Mouse (Mus musculus): Measurements from ENCODE around the gene Lrrc73.
A peak's percentile ranks its signal among the peaks of the same experiment; 100 is the strongest.

Gene Lrrc73

GRCm38 (mm10) chr17:46253452-46254084 is at the start of gene Lrrc73:
Gene Lrrc73 (plus strand): TSS chr17:46253531.
- peak; percentile 84 to 93 for DNase-seq (ENCODE audit: low spot score in 2 of 2)

GRCm38 (mm10) chr17:46206676-46207075 is 46.7 kb upstream of the Lrrc73 start:
- no peak for DNase-seq (ENCODE audit: low spot score in 2 of 2)

- no peak for DNase-seq (ENCODE audit: low spot score in 2 of 2)
These were observed 42.8 kb upstream of the Lrrc73 start for GRCm38 (mm10) chr17:46210550-46210949.

- no peak for DNase-seq (ENCODE audit: low spot score in 2 of 2)
These were observed 31.7 kb upstream of the Lrrc73 start for GRCm38 (mm10) chr17:46221601-46222000.

- DNase-seq (ENCODE audit: low spot score in 2 of 2): no peak
These were observed 25.8 kb upstream of the Lrrc73 start for GRCm38 (mm10) chr17:46227576-46227975.

GRCm38 (mm10) chr17:46236067-46236466 is 17.3 kb upstream of the Lrrc73 start:
- no peak for DNase-seq (ENCODE audit: low spot score in 2 of 2)

GRCm38 (mm10) chr17:46237079-46237478 is 16.3 kb upstream of the Lrrc73 start:
- DNase-seq (ENCODE audit: low spot score in 2 of 2): no peak

GRCm38 (mm10) chr17:46237480-46237879 is 15.9 kb upstream of the Lrrc73 start:
- DNase-seq (ENCODE audit: low spot score in 2 of 2): no peak

GRCm38 (mm10) chr17:46239516-46240114 is 13.7 kb upstream of the Lrrc73 start:
- no peak for DNase-seq (ENCODE audit: low spot score in 2 of 2)

- DNase-seq (ENCODE audit: low spot score in 2 of 2): no peak
These were observed 11.9 kb upstream of the Lrrc73 start for GRCm38 (mm10) chr17:46241471-46241870.

- DNase-seq (ENCODE audit: low spot score in 2 of 2): no peak
These were observed 11.1 kb upstream of the Lrrc73 start for GRCm38 (mm10) chr17:46242274-46242673.

GRCm38 (mm10) chr17:46242993-46243392 is 10.3 kb upstream of the Lrrc73 start:
- DNase-seq (ENCODE audit: low spot score in 2 of 2): no peak

- no peak for DNase-seq (ENCODE audit: low spot score in 2 of 2)
These were observed 9.7 kb upstream of the Lrrc73 start for GRCm38 (mm10) chr17:46243624-46244023.

- DNase-seq (ENCODE audit: low spot score in 2 of 2): no peak
These were observed 8.8 kb upstream of the Lrrc73 start for GRCm38 (mm10) chr17:46244579-46244978.

- DNase-seq (ENCODE audit: low spot score in 2 of 2): peak; percentile 90 to 96
These were observed 5.7 kb upstream of the Lrrc73 start, which contains the start of the genes Polr1c and Yipf3 for GRCm38 (mm10) chr17:46247512-46248188. Gene Polr1c (minus strand): TSS chr17:46248054. Gene Yipf3 (plus strand): TSS chr17:46248080.

- DNase-seq (ENCODE audit: low spot score in 2 of 2): no peak
These were observed 5.2 kb upstream of the Lrrc73 start for GRCm38 (mm10) chr17:46248189-46248522.

- no peak for DNase-seq (ENCODE audit: low spot score in 2 of 2)
These were observed 2.2 kb upstream of the Lrrc73 start for GRCm38 (mm10) chr17:46251174-46251573.

GRCm38 (mm10) chr17:46252571-46253451 is 520 bp upstream of the Lrrc73 start:
- DNase-seq (ENCODE audit: low spot score in 2 of 2): peak in 1 of 2 experiments; percentile 62

- peak; percentile 28 to 42 for DNase-seq (ENCODE audit: low spot score in 2 of 2)
These were observed 775 bp downstream of the Lrrc73 start for GRCm38 (mm10) chr17:46254106-46254505.

- no peak for DNase-seq (ENCODE audit: low spot score in 2 of 2)
These were observed 1.8 kb downstream of the Lrrc73 start for GRCm38 (mm10) chr17:46255147-46255546.

GRCm38 (mm10) chr17:46258279-46259053 is 5.1 kb downstream of the Lrrc73 start:
- no peak for DNase-seq (ENCODE audit: low spot score in 2 of 2)

All from spleen, postnatal 10 days (tissue).